Mouse (Mus musculus): ENCODE measurements around the gene Trf. TPM values are rescaled to one million over a fixed set of nuclear protein-coding genes. Genes with fewer than 3 reads are reported as not detected.

Trf gene
- total and polyA plus RNA-seq, 2 experiments from 2014 or later: 27.9 to 110 TPM

GRCm38 (mm10) chr9:103239471-103239870 lies 9.2 kb upstream of the Trf start:
- ATAC-seq (ENCODE audit: insufficient read depth, low read depth) (no peak), DNase-seq (ENCODE audit: low spot score) (no peak)
- Histone ChIP-seq H3K27ac (ENCODE audit: low read depth) (no peak overlapping the region), H3K4me3 (ENCODE audit: low read depth, low read length) (no peak overlapping the region), H3K27me3 (ENCODE audit: control insufficient read depth, insufficient read depth, low read length) (no peaks in the 10 kb centered on the region), H3K9ac (replicated peaks; ENCODE audit: low read depth, low read length) (no peak overlapping the region), H3K4me2 (ENCODE audit: low read depth, low read length) (no peak overlapping the region), H3K36me3 (replicated peaks; ENCODE audit: control insufficient read depth, insufficient read depth, low read length) (no peaks in the 10 kb centered on the region), H3K4me1 (ENCODE audit: control insufficient read depth, insufficient read depth) (no peaks in the 10 kb centered on the region), H3K9me3 (replicated peaks; ENCODE audit: control insufficient read depth, low read length) (no peaks in the 10 kb centered on the region)
- no peak for TF ChIP-seq EP300 (IDR thresholded peaks at IDR 0.05; ENCODE audit: low read depth)
- TF ChIP-seq CTCF (IDR thresholded peaks at IDR 0.05; ENCODE audit: low read depth): no peak
- WGBS: 83% methylated on average over 6 of the region's 6 CpGs

DNA sequence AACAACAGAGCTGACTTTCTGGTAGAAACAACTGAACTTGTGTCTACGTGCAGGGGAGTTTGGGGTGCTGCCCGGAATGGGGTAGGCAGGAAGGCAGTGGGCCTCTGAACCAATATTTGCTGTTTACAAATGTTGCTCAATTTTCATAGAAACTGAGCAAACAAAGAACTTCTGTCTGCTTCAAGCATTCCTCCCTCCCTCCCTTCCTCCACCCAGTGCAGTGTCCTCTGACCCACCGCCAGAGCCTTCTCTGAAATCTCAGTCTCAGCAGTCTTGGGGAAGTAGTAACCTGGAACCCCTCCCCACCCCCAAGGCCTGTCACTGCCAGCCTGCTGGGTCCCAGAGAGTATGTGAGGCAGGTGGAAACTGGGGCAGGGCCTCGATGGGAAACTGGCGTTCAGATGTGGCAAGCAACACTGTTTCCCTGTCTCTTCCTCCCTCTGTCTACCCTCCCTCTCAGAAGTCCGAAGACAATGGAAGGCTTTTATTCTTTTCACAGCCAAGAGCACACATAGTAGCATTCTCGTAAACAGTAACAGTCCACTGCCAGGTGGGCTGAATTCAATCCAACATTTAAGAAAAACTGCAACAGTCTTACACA lies 4.4 kb upstream of the Trf start:
- WGBS: 67% methylated on average over 7 of the region's 7 CpGs
- no peak overlapping the region for H3K27ac ChIP-seq (ENCODE audit: low read depth)
- ATAC-seq (ENCODE audit: insufficient read depth, low read depth) (no peak), DNase-seq (ENCODE audit: low spot score) (no peak)
- H3K4me1 ChIP-seq (ENCODE audit: control insufficient read depth, insufficient read depth): no peaks in the 10 kb centered on the region
- no peak overlapping the region for H3K9ac ChIP-seq (replicated peaks; ENCODE audit: low read depth, low read length)
- H3K4me2 ChIP-seq (ENCODE audit: low read depth, low read length): no peak overlapping the region
- TF ChIP-seq CTCF (IDR thresholded peaks at IDR 0.05; ENCODE audit: low read depth) (no peak), EP300 (IDR thresholded peaks at IDR 0.05; ENCODE audit: low read depth) (no peak)
- H3K4me3 ChIP-seq (ENCODE audit: low read depth, low read length): no peak overlapping the region
- no peaks in the 10 kb centered on the region for H3K9me3 ChIP-seq (replicated peaks; ENCODE audit: control insufficient read depth, low read length)
- H3K36me3 ChIP-seq (replicated peaks; ENCODE audit: control insufficient read depth, insufficient read depth, low read length): no peaks in the 10 kb centered on the region
- H3K27me3 ChIP-seq (ENCODE audit: control insufficient read depth, insufficient read depth, low read length): no peaks in the 10 kb centered on the region

- DNase-seq (ENCODE audit: low spot score) (no peak), ATAC-seq (ENCODE audit: insufficient read depth, low read depth) (no peak)
- WGBS: 51% methylated on average over 7 of the region's 7 CpGs
- no peaks in the 10 kb centered on the region for H3K36me3 ChIP-seq (replicated peaks; ENCODE audit: control insufficient read depth, insufficient read depth, low read length)
- no peaks in the 10 kb centered on the region for H3K27me3 ChIP-seq (ENCODE audit: control insufficient read depth, insufficient read depth, low read length)
- H3K9ac ChIP-seq (replicated peaks; ENCODE audit: low read depth, low read length): no peak overlapping the region
- TF ChIP-seq EP300 (IDR thresholded peaks at IDR 0.05; ENCODE audit: low read depth) (no peak), CTCF (IDR thresholded peaks at IDR 0.05; ENCODE audit: low read depth) (no peak)
- no peak overlapping the region for H3K4me3 ChIP-seq (ENCODE audit: low read depth, low read length)
- H3K27ac ChIP-seq (ENCODE audit: low read depth): no peak overlapping the region
- H3K4me2 ChIP-seq (ENCODE audit: low read depth, low read length): no peak overlapping the region
- no peaks in the 10 kb centered on the region for H3K4me1 ChIP-seq (ENCODE audit: control insufficient read depth, insufficient read depth)
- no peaks in the 10 kb centered on the region for H3K9me3 ChIP-seq (replicated peaks; ENCODE audit: control insufficient read depth, low read length)
These were observed 3.8 kb upstream of the Trf start for GRCm38 (mm10) chr9:103234059-103234458.

GRCm38 (mm10) chr9:103233006-103233395 lies 2.8 kb upstream of the Trf start:
- no peak overlapping the region for H3K9ac ChIP-seq (replicated peaks; ENCODE audit: low read depth, low read length)
- no peak for TF ChIP-seq CTCF (IDR thresholded peaks at IDR 0.05; ENCODE audit: low read depth)
- TF ChIP-seq EP300 (IDR thresholded peaks at IDR 0.05; ENCODE audit: low read depth): no peak
- DNase-seq (ENCODE audit: low spot score) (no peak), ATAC-seq (ENCODE audit: insufficient read depth, low read depth) (no peak)
- no peaks in the 10 kb centered on the region for H3K36me3 ChIP-seq (replicated peaks; ENCODE audit: control insufficient read depth, insufficient read depth, low read length)
- no peak overlapping the region for H3K27ac ChIP-seq (ENCODE audit: low read depth)
- no peaks in the 10 kb centered on the region; the same call in 1 of the 2 replicates for H3K27me3 ChIP-seq (ENCODE audit: control insufficient read depth, insufficient read depth, low read length)
- H3K9me3 ChIP-seq (replicated peaks; ENCODE audit: control insufficient read depth, low read length): no peaks in the 10 kb centered on the region
- no peaks in the 10 kb centered on the region for H3K4me1 ChIP-seq (ENCODE audit: control insufficient read depth, insufficient read depth)
- H3K4me2 ChIP-seq (ENCODE audit: low read depth, low read length): no peak overlapping the region
- WGBS: 53% methylated on average over 7 of the region's 7 CpGs
- no peak overlapping the region for H3K4me3 ChIP-seq (ENCODE audit: low read depth, low read length)

DNA sequence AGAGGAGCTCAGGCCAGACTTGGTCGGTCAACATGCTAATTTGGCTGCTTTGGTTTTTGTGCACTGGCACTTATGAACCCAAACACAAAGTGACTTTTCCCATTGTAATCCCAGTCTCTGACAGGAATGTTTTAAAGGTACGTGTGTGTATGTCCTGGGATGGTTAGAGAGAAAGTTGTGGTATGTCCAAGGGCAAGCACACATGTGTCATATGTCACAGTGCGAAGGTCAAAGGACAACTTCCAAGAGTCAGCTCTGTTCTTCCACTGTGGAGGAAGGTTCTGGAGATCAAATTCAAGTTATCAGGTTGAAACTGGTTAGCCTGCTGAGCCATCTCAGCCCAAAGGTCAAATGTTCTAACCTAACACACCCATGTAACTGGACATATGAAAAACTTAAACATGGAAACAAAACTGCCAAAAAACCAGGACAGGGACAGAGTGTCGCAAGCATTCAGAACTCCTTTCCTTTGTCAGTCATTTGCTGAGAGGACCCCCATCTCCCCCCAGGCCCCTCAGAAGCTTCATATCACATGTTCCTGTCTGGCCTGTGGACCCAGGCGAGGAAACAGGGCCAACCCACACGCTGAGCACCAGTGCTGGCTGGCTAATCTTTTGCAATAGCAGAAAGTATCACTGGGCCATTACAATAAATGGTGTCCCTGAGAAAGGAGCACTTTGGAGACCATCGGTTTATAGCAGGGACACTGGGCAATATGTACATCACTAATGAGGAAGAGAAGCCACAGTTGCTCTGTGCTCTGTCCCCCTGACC lies 2.2 kb upstream of the Trf start:
- Histone ChIP-seq H3K9ac (replicated peaks; ENCODE audit: low read depth, low read length) (no peak overlapping the region), H3K27me3 (ENCODE audit: control insufficient read depth, insufficient read depth, low read length) (no peaks in the 10 kb centered on the region; the same call in 1 of the 2 replicates), H3K9me3 (replicated peaks; ENCODE audit: control insufficient read depth, low read length) (no peaks in the 10 kb centered on the region), H3K4me3 (ENCODE audit: low read depth, low read length) (no peak overlapping the region), H3K27ac (ENCODE audit: low read depth) (no peak overlapping the region), H3K4me2 (ENCODE audit: low read depth, low read length) (no peak overlapping the region), H3K4me1 (ENCODE audit: control insufficient read depth, insufficient read depth) (no peaks in the 10 kb centered on the region), H3K36me3 (replicated peaks; ENCODE audit: control insufficient read depth, insufficient read depth, low read length) (no peaks in the 10 kb centered on the region)
- WGBS: 80% methylated on average over 7 of the region's 7 CpGs
- no peak for DNase-seq (ENCODE audit: low spot score)
- TF ChIP-seq CTCF (IDR thresholded peaks at IDR 0.05; ENCODE audit: low read depth) (no peak), EP300 (IDR thresholded peaks at IDR 0.05; ENCODE audit: low read depth) (no peak)
- no peak for ATAC-seq (ENCODE audit: insufficient read depth, low read depth)

Measured in heart, postnatal 0 days (tissue).